Mouse (Mus musculus) heart, embryonic 16.5 days (tissue): ENCODE measurements at regions not wholly inside any gene's neighbourhood (a gene's known extent, or its start where the extent isn't known, plus 50 kb on each side); places are given as distances from the start of the nearest gene placed in this dataset.
"Not testable (repeated sequence)": the region's sequence is repeated elsewhere in the genome, so short reads cannot be mapped to it uniquely, and the experiment has no call there.

Source experiments
- ATAC-seq: fragments of 200-750 bp; cut with Nextera tagmentation; replicated peaks from 2 replicates; pipeline ENCODE4 v1.8.0; 2017; ENCODE audit warnings: moderate number of reproducible peaks; ENCODE audit not compliant: insufficient read depth, low FRiP score; ENCODE audit errors: extremely low read depth
- H3K27ac ChIP-seq: fragments of 300-500 bp; sonication (generic); 2 replicates; pipeline ENCODE4 v1.5.1; 2014; ENCODE audit warnings: mild to moderate bottlenecking, low read length, control low read depth, moderate library complexity
- H3K27me3 ChIP-seq: fragments of 300-500 bp; sonication (generic); 2 replicates; pipeline ENCODE4 v1.6.1; 2014; ENCODE audit warnings: low read length, mixed read lengths; ENCODE audit not compliant: control insufficient read depth, insufficient read depth
- H3K36me3 ChIP-seq: fragments of 300-500 bp; sonication (generic); 2 replicates; pipeline ENCODE4 v1.6.1; 2014; ENCODE audit not compliant: control insufficient read depth, insufficient read depth
- H3K4me1 ChIP-seq: fragments of 300-500 bp; sonication (generic); 2 replicates; pipeline ENCODE4 v1.6.1; 2014; ENCODE audit warnings: low read length, mixed read lengths; ENCODE audit not compliant: control insufficient read depth, insufficient read depth
- H3K4me2 ChIP-seq: fragments of 300-500 bp; sonication (generic); 2 replicates; pipeline ENCODE4 v1.6.1; 2014; ENCODE audit warnings: low read depth, mild to moderate bottlenecking, control low read depth, low read length
- H3K4me3 ChIP-seq: fragments of 300-500 bp; sonication (generic); 2 replicates; pipeline ENCODE4 v1.5.1; 2014; ENCODE audit warnings: mild to moderate bottlenecking, control low read depth, low read length
- H3K9ac ChIP-seq: fragments of 300-500 bp; sonication (generic); 2 replicates; pipeline ENCODE4 v1.6.1; 2014; ENCODE audit warnings: low read length, control low read depth
- H3K9me3 ChIP-seq: fragments of 300-500 bp; sonication (generic); replicated peaks from 2 replicates; pipeline ENCODE4 v1.6.1; 2016; ENCODE audit warnings: low read length; ENCODE audit not compliant: control insufficient read depth
- WGBS: fragments of 180-500 bp; shearing (Covaris S2); extraction: QIAGEN DNeasy Blood & Tissue Kit; methylation state at CpG from one replicate; pipeline ENCODE4 v1.1.7; 2014; 5-methylcytosine and 5-hydroxymethylcytosine counted together

GRCm38 (mm10) chr2:100918122-100918521 lies 706.4 kb upstream of the Rag2 start:
- Histone ChIP-seq H3K27ac (no peak overlapping the region), H3K4me3 (no peak overlapping the region), H3K9me3 (no peaks in the 10 kb centered on the region), H3K9ac (no peak overlapping the region), H3K36me3 (no peaks in the 10 kb centered on the region), H3K4me2 (no peak overlapping the region), H3K27me3 (no peaks in the 10 kb centered on the region), H3K4me1 (no peaks in the 10 kb centered on the region)
- 63% methylated on average over 3 of the region's 3 CpGs for WGBS
- no peak for ATAC-seq

GRCm38 (mm10) chr2:100919537-100920212 lies 704.8 kb upstream of the Rag2 start:
- 53% methylated on average over 1 of the region's 1 CpGs for WGBS
- no peak overlapping the region for H3K9ac ChIP-seq
- H3K27me3 ChIP-seq: no peaks in the 10 kb centered on the region
- no peak overlapping the region for H3K4me2 ChIP-seq
- no peak for ATAC-seq
- H3K36me3 ChIP-seq: no peaks in the 10 kb centered on the region
- H3K9me3 ChIP-seq: no peaks in the 10 kb centered on the region
- H3K27ac ChIP-seq: no peak overlapping the region
- H3K4me3 ChIP-seq: no peak overlapping the region
- H3K4me1 ChIP-seq: no peaks in the 10 kb centered on the region

- not testable (repeated sequence) for H3K9ac ChIP-seq, H3K27ac ChIP-seq, H3K4me3 ChIP-seq, ATAC-seq, H3K4me2 ChIP-seq, H3K36me3 ChIP-seq, H3K9me3 ChIP-seq, H3K27me3 ChIP-seq, H3K4me1 ChIP-seq
- WGBS: 33% methylated on average over 3 of the region's 3 CpGs
Measured at GRCm38 (mm10) chr2:100948632-100949031, 675.9 kb upstream of the Rag2 start.

- no peaks in the 10 kb centered on the region for H3K36me3 ChIP-seq
- no peaks in the 10 kb centered on the region for H3K9me3 ChIP-seq
- H3K4me2 ChIP-seq: no peak overlapping the region
- no peak overlapping the region for H3K27ac ChIP-seq
- no peaks in the 10 kb centered on the region for H3K4me1 ChIP-seq
- ATAC-seq: no peak
- no peaks in the 10 kb centered on the region for H3K27me3 ChIP-seq
- 68% methylated on average over 1 of the region's 1 CpGs for WGBS
- H3K9ac ChIP-seq: no peak overlapping the region
- H3K4me3 ChIP-seq: no peak overlapping the region
Measured at GRCm38 (mm10) chr2:100959412-100959811, 665.1 kb upstream of the Rag2 start.

GRCm38 (mm10) chr2:100964584-100964983 lies 659.9 kb upstream of the Rag2 start:
- no peak for ATAC-seq
- WGBS: 84% methylated on average over 2 of the region's 2 CpGs

GRCm38 (mm10) chr2:100977202-100977601 lies 647.3 kb upstream of the Rag2 start:
- no peak overlapping the region for H3K4me3 ChIP-seq
- H3K4me2 ChIP-seq: no peak overlapping the region
- ATAC-seq: no peak
- no peaks in the 10 kb centered on the region for H3K4me1 ChIP-seq
- H3K27ac ChIP-seq: no peak overlapping the region
- H3K36me3 ChIP-seq: no peaks in the 10 kb centered on the region
- no peaks in the 10 kb centered on the region for H3K9me3 ChIP-seq
- H3K27me3 ChIP-seq: no peaks in the 10 kb centered on the region
- no peak overlapping the region for H3K9ac ChIP-seq

More at GRCm38 (mm10) chr2:100964584-100964983, 659.9 kb upstream of the Rag2 start:
- Histone ChIP-seq H3K9me3 (no peaks in the 10 kb centered on the region), H3K27me3 (no peaks in the 10 kb centered on the region), H3K9ac (no peak overlapping the region), H3K4me1 (no peaks in the 10 kb centered on the region), H3K4me3 (no peak overlapping the region), H3K27ac (no peak overlapping the region), H3K36me3 (no peaks in the 10 kb centered on the region), H3K4me2 (no peak overlapping the region)

- no peak for ATAC-seq
- WGBS: 45% methylated on average over 1 of the region's 1 CpGs
- Histone ChIP-seq H3K4me2 (no peak overlapping the region), H3K36me3 (no peaks in the 10 kb centered on the region), H3K27ac (no peak overlapping the region), H3K4me1 (no peaks in the 10 kb centered on the region), H3K9ac (no peak overlapping the region), H3K27me3 (no peaks in the 10 kb centered on the region), H3K9me3 (no peaks in the 10 kb centered on the region), H3K4me3 (no peak overlapping the region)
Measured at GRCm38 (mm10) chr2:100982362-100982761, 642.2 kb upstream of the Rag2 start.

- 76% methylated on average over 3 of the region's 3 CpGs for WGBS
- Histone ChIP-seq H3K27ac (no peak overlapping the region), H3K4me3 (no peak overlapping the region), H3K27me3 (no peaks in the 10 kb centered on the region), H3K36me3 (no peaks in the 10 kb centered on the region), H3K9me3 (no peaks in the 10 kb centered on the region), H3K9ac (no peak overlapping the region), H3K4me2 (no peak overlapping the region), H3K4me1 (no peaks in the 10 kb centered on the region)
- ATAC-seq: no peak
Measured at GRCm38 (mm10) chr2:101015353-101015752, 609.2 kb upstream of the Rag2 start.

GRCm38 (mm10) chr2:101019384-101019783 lies 605.1 kb upstream of the Rag2 start:
- H3K4me2 ChIP-seq: no peak overlapping the region
- H3K4me3 ChIP-seq: no peak overlapping the region
- 83% methylated on average over 2 of the region's 2 CpGs for WGBS
- no peaks in the 10 kb centered on the region for H3K9me3 ChIP-seq
- no peaks in the 10 kb centered on the region for H3K4me1 ChIP-seq
- ATAC-seq: no peak
- H3K36me3 ChIP-seq: no peaks in the 10 kb centered on the region
- H3K9ac ChIP-seq: no peak overlapping the region
- H3K27me3 ChIP-seq: no peaks in the 10 kb centered on the region
- H3K27ac ChIP-seq: no peak overlapping the region
